Mouse (Mus musculus) olfactory bulb, adult 2 months (tissue): Measurements from ENCODE around the gene Eef1g. TPM values are rescaled to one million over a fixed set of nuclear protein-coding genes. Genes with fewer than 3 reads are reported as not detected.

ENCODE experiments used
- H3K27ac ChIP-seq: fragments of 200-500 bp; 2 replicates; pipeline ENCODE4 v1.5.1; 2012; ENCODE audit warnings: low read depth, low read length; ENCODE audit not compliant: insufficient read depth
- H3K4me1 ChIP-seq: fragments of 200-500 bp; 2 replicates; pipeline ENCODE4 v1.6.1; 2012; ENCODE audit warnings: low read length; ENCODE audit not compliant: control insufficient read depth, insufficient read depth
- H3K4me3 ChIP-seq: fragments of 200-500 bp; 2 replicates; pipeline ENCODE4 v1.5.1; 2012; ENCODE audit warnings: mild to moderate bottlenecking, low read depth, low read length, moderate library complexity; ENCODE audit not compliant: insufficient read depth
- CTCF ChIP-seq: fragments of 200-500 bp; IDR thresholded peaks from 2 replicates; pipeline ENCODE4 v1.5.1; 2012; ENCODE audit warnings: low read depth, mild to moderate bottlenecking, low read length, moderate library complexity; ENCODE audit not compliant: insufficient read depth
- POLR2A ChIP-seq: fragments of 200-500 bp; IDR thresholded peaks from 2 replicates; pipeline ENCODE4 v1.6.1; 2012; ENCODE audit warnings: mild to moderate bottlenecking, low read depth, low read length, moderate library complexity; ENCODE audit not compliant: insufficient read depth
- WGBS: fragments of 180-500 bp; shearing (Covaris S2); methylation state at CpG from one replicate; pipeline ENCODE4 v1.1.7; 2018; 5-methylcytosine and 5-hydroxymethylcytosine counted together
- polyA plus RNA-seq: library from polyadenylated mRNA; stranded (reverse); fragments of >200 nt; gene quantifications from 2 replicates; pipeline ENCODE4 v1.2.4, GENCODE M21; 2012; ENCODE audit warnings: low replicate concordance; ENCODE audit not compliant: missing spikeins, insufficient read depth, insufficient read length

Eef1g gene
- 678 TPM in 1 of 2 replicates, not detected in the other for polyA plus RNA-seq

- Histone ChIP-seq H3K27ac (peak within 1 kb of the TSS; percentile 47), H3K4me1 (no peaks in the 10 kb centered on the region; the same call in 1 of the 2 replicates), H3K4me3 (peak within 1 kb of the TSS; percentile 76)
- no peak for TF ChIP-seq CTCF
- peak; percentile 30; the same call in 1 of the 2 replicates for TF ChIP-seq POLR2A
- under 1% methylated on average over 52 of the region's 52 CpGs for WGBS
Observed at GRCm38 (mm10) chr19:8966590-8967372, at the start of gene Eef1g. Eef1g (plus strand) TSS chr19:8967041.

GRCm38 (mm10) chr19:8919000-8919399, 47.8 kb upstream of the Eef1g start:
- H3K27ac ChIP-seq, result no peak overlapping the region
- WGBS, result 94% methylated on average over 3 of the region's 3 CpGs
- H3K4me3 ChIP-seq, result no peak overlapping the region
- H3K4me1 ChIP-seq, result peaks cover 2% of the 10 kb centered on the region
- TF ChIP-seq CTCF (no peak), POLR2A (no peak)

GRCm38 (mm10) chr19:8919684-8920072, 47.2 kb upstream of the Eef1g start:
- WGBS, result 59% methylated on average over 6 of the region's 6 CpGs
- TF ChIP-seq POLR2A, result no peak
- TF ChIP-seq CTCF, result no peak
- Histone ChIP-seq H3K4me1 (peaks cover 2% of the 10 kb centered on the region), H3K4me3 (no peak overlapping the region), H3K27ac (peak overlapping the region; percentile 85)

GRCm38 (mm10) chr19:8920073-8920736, 46.6 kb upstream of the Eef1g start, which contains the start of gene B3gat3:
B3gat3 (plus strand) TSS chr19:8920374.
- H3K27ac ChIP-seq, result peak within 1 kb of the TSS; percentile 85
- peak within 1 kb of the TSS; percentile 99 for H3K4me3 ChIP-seq
- H3K4me1 ChIP-seq, result peaks cover 2% of the 10 kb centered on the region
- 1% methylated on average over 50 of the region's 50 CpGs for WGBS
- peak; percentile 70 for TF ChIP-seq POLR2A
- TF ChIP-seq CTCF, result no peak

GRCm38 (mm10) chr19:8920836-8921291, 46.0 kb upstream of the Eef1g start:
- TF ChIP-seq CTCF (no peak), POLR2A (no peak)
- WGBS, result under 1% methylated on average over 6 of the region's 6 CpGs
- Histone ChIP-seq H3K27ac (0 out of 2 replicates have a peak overlapping the region, but pooled peaks have one; percentile 34), H3K4me3 (peak overlapping the region; percentile 99), H3K4me1 (peaks cover 2% of the 10 kb centered on the region)

- H3K4me1 ChIP-seq, result peaks cover 2% of the 10 kb centered on the region
- no peak overlapping the region for H3K4me3 ChIP-seq
- WGBS, result 77% methylated on average over 9 of the region's 9 CpGs
- no peak for TF ChIP-seq CTCF
- no peak for TF ChIP-seq POLR2A
- H3K27ac ChIP-seq, result no peak overlapping the region
Observed at GRCm38 (mm10) chr19:8921741-8922140, 45.1 kb upstream of the Eef1g start.

DNA sequence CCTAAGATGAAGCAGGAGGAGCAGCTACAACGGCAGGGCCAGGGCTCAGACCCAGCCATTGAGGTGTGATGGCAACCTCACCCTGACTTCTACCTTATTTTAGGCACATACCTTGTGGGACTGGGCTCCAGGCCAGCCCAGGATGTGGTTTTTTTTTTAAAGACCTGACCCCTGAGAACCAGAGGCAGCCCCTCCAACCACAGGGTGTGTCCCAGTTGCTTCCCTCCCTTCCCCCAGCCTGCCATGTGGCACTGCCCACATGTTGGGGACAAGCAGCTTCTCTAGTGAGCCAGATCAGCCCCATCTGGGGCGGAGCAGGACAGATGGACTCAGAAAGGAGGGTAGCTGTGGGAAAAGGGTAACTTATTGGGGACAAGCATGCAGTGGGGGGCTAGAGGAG, 40.1 kb upstream of the Eef1g start:
- TF ChIP-seq CTCF (no peak), POLR2A (no peak)
- peaks cover 6% of the 10 kb centered on the region for H3K4me1 ChIP-seq
- 77% methylated on average over 2 of the region's 2 CpGs for WGBS
- H3K4me3 ChIP-seq, result no peak overlapping the region
- H3K27ac ChIP-seq, result no peak overlapping the region

- H3K4me1 ChIP-seq, result 0 out of 2 replicates have a peak, but pooled peaks cover 6% of the 10 kb centered on the region
- no peak overlapping the region for H3K27ac ChIP-seq
- no peak for TF ChIP-seq POLR2A
- no peak for TF ChIP-seq CTCF
- 95% methylated on average over 12 of the region's 12 CpGs for WGBS
- H3K4me3 ChIP-seq, result no peak overlapping the region
Observed at GRCm38 (mm10) chr19:8927891-8928525, 38.8 kb upstream of the Eef1g start.
